Mouse (Mus musculus) ES-Bruce4 (cell line): ENCODE results near the gene Zbtb21.

Experiments
- CTCF ChIP-seq: IDR thresholded peaks from one replicate; pipeline ENCODE4 v1.8.1; 2011; ENCODE audit warnings: low read depth, low read length
- EP300 ChIP-seq: IDR thresholded peaks from 2 replicates; pipeline ENCODE4 v1.6.1; 2011; ENCODE audit warnings: low read depth, low read length; ENCODE audit not compliant: insufficient read depth
- POLR2A ChIP-seq: IDR thresholded peaks from one replicate; pipeline ENCODE4 v1.8.1; 2011; ENCODE audit warnings: low read length; ENCODE audit not compliant: insufficient read depth

- TF ChIP-seq EP300 = no peak
- TF ChIP-seq POLR2A = no peak
- no peak for TF ChIP-seq CTCF
Observed at GRCm38 (mm10) chr16:97941844-97942243, 20.6 kb downstream of the Zbtb21 start.
